Mouse (Mus musculus): ENCODE measurements around the gene Nudt9.
"Not testable (repeated sequence)": the region's sequence is repeated elsewhere in the genome, so short reads cannot be mapped to it uniquely, and the experiment has no call there.

Nudt9 gene

DNA sequence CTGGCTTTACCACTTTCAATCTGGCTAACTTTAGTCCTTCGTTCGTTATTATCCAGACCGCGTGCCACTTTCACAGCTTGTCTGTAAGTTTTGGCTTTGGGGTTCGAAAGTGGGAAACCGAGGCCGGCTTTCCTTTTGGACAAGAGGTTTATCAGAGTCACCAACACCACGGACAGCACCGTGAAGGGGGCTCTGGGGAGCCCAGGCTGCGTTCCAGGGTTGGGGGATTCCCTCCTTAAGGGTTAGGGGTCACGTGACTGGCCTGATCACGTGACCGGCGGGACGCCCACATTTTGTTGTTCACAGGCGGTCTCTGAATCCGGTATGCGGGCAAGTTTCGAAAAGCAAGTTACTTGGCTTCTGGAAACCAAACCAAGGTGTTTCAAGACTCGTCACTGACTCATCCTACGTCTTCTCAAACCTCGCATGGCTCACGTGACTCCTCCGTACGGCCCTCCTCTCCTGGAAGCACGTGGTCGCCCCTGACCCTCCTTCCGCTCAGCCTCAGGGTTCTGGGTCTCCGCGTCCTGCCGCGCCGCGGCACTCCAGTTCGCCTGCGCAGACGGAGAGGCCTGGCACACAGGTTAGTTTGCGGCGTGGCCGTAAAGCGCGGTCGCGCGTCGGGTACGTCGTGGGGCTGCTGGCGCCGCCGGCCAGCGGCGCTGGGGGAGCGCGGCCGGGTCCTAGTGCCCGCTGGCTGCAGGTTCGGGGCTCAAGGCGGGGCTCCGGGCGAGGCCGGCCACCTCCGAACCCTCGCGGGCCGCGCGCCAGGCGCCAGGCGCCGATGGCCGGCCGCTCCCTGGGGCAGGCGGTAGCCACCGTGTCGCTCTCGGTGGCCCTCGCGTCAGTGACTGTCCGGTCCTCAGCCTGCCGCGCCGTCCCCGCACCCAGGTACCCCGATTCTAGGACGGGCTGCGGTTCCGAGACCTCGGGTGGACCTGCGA, at the start of gene Nudt9:
Gene Nudt9, plus strand, starts transcription at position 51 of the 944 bp plus-strand sequence.
- peak; percentile 100 for DNase-seq (ENCODE audit: low read depth, low spot score)

DNA sequence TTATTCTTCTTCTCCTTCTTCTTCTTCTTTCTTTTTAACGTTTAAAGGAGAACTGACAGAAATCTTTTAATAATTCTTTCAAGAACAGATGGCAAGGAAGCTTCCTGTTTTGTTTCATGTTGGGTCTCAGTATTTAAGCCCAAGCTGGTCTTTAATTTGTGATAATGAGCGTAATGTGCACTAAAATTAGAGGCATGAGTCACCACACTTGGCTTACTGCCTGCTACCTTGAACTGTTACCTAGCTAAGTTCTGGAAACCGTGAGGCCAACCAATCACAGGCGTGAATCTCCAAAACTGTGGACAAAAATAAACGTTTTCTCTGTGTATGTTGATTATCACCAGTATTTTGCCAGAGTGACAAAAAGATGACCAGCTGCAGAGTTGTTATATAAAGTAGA, 47.4 kb upstream of the Nudt9 start:
- DNase-seq (ENCODE audit: low read depth, low spot score): peak; percentile 89

DNA sequence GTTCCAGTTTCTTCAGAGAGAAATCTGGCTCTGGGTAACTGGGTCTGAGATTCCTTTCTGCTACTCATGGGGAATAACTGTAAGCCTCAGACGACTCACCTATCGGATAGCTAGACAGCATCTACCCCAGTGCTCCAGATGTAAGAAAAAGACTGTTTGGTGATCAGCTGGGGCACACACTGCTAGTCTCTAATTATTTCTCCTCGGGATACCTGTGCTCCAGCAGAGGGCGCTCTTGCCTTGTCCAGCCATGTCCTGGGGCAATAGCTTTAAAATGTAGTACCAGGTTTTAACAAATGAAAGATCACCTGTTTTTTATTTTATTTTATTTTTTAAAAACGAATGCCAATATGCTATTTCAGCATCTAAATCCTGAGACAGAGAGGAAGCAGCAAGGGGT, 46.4 kb upstream of the Nudt9 start:
- DNase-seq (ENCODE audit: low read depth, low spot score): peak; percentile 88

DNA sequence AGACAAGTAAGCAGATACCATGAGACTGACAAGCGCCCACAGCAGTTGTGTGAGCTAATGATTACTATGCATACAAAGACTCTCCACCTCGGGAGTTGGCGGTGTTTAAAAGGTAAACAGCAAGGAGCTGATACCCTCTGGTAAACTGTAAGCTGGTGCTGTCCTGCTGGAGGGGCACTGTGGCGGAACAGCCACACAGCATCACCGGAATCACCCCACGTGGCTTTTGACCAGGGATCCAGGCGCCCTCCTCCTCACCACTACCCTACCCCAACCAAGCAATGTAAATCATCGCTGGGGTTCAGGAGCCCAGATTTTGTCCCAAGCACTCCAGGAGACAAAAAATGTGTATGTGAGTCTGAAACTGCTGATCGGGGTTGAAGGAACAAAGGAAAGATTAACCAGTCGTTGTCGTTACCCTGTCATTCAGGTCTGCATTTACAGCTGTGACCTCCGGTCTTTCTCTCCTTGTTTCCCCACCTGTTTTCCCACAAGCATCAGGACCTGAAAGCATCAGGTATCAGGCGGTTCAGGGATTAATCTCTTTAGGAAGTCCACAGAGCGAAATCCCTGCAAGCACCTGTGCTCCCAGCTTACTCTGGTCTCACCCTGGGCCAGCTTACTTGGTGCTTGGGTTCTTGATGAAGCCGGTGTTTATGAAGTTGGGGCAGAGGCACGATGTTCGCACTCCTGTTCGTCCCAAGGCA, 43.4 kb upstream of the Nudt9 start:
- DNase-seq (ENCODE audit: low read depth, low spot score): no peak

DNA sequence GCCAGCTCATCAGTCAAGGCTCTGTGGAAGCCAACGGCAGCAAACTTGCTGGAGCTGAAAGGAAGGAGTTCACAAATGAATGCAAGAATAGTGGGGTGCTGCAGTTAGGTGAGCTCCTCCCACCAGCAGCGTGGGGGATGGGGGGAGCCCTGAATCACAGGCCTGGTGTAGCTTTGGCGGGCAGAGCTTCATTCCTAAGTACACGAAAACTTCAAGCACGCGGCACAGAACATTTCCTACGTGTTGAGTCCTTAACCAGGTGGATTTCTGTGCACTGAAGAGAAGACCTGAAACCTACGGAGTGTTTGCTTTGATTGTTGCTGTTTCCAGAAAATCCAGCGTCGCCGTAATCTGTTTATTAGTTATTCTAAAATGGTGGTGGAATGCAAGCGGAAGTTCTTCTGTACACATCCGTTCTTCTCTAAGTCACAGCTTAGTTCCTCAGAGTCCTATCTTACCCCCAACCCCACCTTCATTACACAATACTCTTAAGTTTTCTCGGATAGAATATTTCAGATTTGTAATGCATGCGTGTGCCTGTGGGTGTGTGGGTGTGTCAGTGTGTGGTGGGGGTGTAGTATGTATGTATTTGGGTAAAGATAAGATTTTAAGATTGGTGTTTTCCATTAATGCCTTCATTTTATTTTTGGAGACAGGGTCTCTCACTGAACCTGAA, 42.7 kb upstream of the Nudt9 start:
- DNase-seq (ENCODE audit: low read depth, low spot score): peak; percentile 13

DNA sequence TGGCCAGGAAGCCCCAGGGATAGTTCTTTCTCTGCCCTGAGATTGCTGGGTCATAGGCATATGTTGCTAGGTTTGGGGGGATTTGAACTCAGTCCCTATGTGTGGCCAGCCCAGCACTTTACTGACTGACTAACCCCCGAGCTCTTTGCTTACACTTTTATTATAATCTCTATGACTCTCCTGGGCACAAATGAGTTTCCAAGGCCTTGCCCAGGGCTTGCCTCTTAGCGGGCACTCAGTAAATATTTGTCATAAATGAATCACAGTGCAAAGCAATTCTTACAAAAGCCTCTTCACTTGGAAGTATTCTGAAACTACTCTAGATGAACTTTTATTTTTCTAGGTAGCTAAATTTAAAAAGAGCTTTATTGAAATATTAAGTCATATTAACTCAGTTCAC, 42.2 kb upstream of the Nudt9 start:
- no peak for DNase-seq (ENCODE audit: low read depth, low spot score)

DNA sequence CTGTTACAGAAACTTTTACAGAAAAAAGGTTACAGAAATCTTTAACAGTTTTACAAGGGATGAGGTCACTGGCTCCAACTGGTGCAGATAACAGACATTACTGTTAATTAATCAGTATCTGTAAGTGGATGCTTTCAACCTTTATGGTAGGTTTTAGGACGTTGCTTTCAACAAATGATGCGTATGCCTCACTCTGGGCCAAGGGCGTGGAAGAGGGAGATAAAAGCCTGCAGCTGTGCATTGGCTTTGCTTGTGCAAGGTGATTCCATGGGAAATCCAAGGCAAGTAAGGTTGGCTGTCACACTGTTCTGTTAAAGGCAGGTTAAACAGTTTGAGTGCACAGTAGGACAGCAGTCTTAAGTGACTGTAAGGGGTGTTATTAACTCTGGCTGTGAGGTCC, 39.3 kb upstream of the Nudt9 start:
- peak; percentile 13 for DNase-seq (ENCODE audit: low read depth, low spot score)

DNA sequence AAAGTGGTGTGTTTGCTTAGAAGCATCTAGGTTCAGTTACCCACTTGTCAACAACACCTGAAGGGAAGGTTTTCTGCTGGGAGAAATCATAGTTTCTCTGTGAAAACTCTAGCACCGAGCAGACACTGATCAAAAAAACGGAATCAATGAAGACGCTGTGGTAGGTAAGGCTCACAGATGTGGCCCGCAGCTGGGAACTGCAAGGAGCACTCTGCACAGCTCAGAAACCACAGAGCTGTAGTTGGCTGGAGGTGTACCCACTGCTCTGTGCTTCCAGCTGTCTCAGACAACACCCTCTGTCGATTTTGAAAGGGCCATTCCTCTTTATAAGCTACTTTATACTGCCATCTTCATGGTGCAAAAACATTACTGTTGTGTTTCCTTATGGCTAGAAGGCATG, 38.3 kb upstream of the Nudt9 start:
- DNase-seq (ENCODE audit: low read depth, low spot score): no peak

DNA sequence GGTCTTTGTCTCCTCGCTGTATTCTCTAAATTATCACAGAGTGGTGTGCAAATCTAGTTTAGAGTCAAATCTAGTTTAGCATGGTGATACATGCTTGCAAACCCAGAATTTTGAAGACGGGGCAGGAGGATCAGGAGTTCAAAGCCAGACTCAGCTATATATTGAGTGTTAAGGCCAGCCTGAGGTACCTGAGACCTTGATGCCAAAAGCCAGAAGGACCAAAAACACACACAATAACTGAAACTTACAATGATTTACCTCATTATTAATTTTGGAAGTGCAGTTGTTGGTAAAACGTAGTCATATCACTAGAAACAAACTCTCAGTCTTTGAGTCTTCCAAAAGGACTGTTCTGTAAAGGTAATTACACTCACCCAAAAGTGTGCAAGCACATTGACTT, 36.7 kb upstream of the Nudt9 start:
- DNase-seq (ENCODE audit: low read depth, low spot score): no peak

DNA sequence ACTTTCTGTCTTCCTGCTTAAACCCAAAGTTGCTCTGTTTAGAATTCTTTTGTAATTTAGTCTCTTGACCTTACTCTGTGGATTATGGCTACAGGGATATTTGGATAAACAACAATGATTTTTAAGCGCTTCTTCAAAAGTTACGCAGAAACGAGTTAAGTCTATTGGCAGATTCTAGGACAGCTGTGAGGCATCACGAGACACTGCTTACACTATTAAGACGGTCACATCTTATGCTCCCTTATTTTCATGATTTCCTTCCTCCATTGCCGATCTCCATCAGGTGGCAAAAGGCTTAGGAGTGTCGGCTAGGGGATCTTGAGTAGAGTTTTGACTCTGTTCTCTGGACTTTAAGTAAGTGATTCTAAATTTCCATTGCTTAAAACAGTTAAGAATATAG, 35.8 kb upstream of the Nudt9 start:
- DNase-seq (ENCODE audit: low read depth, low spot score): no peak

DNA sequence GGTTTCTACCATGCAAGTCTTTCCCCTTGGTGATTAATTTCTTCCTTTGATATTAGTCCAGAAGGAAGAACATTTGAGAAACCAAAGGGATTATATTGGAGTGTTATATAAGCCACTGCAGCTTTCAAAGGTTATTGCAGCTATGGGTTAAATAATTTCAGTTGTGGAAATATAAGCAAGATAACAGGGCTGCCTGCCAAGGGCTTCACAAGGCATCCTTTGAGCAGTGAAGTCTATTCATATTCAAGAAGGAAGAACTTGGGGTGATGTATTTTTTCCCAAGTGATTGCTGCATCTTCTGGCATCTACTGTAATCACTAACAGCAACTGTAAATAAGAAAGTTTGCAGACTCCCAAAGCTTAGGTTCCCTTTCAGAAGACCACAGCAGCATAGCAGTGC, 34.7 kb upstream of the Nudt9 start:
- no peak for DNase-seq (ENCODE audit: low read depth, low spot score)

DNA sequence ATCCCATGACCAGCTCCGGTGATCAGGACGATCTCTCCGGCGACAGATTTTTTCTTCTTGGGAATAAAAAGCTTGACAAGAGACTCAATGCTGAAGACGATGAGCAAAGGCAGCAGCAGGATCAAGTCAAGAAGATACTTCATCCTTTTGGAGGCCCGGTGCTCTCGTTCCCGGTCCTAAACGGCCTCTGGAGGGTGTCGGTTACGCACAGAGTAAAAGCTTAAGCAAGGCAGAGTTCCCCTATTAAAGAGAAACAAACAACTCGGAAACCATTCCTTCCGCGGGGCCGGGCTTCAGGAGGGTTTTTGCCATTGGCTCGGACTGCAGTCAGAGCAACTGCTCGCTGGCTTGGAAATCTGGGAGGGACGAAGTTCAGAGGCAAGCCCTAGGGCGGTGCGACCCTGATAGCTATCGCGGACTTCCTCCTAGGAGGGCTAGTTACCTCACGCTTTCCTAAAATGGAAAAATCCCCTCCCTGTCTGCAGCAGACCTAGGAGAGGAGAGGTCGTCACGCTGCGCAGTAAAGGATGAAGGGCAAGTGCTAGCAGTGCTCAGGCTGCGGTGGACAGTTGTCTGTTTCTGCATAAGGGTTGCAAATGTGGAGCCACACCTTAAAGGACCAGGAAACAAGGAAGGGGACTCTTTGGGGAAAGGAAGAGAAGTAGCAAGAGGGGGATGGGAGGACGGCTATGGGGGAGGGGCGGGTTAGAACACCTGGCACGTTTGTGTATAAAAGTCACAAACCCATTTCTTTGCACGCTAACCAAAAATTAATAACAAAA, 24.3 kb upstream of the Nudt9 start, which contains the start of gene Hsd17b11:
Gene Hsd17b11, minus strand, starts transcription at position 323 of the 782 bp plus-strand sequence.
- DNase-seq (ENCODE audit: low read depth, low spot score): peak; percentile 90

DNA sequence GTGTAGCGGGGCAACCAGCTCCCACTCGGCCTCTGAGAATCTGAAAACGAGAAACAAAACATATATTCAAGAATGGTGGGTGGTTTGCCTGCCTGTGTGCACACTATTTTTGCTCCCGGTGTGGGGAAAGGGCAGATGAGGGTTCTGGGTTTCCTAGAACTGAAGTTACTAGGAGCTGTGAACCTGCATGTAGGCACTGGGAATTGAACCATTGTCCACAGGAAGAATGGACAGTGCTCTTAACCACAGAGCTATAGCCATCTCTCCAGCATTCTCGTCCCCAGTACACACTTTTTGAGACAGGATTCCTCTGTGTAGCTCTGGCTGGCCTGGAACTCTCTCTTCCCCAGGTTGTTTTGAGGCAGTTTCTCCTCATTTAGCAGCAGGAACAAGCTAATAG, 23.5 kb upstream of the Nudt9 start:
- peak; percentile 6 for DNase-seq (ENCODE audit: low read depth, low spot score)

DNA sequence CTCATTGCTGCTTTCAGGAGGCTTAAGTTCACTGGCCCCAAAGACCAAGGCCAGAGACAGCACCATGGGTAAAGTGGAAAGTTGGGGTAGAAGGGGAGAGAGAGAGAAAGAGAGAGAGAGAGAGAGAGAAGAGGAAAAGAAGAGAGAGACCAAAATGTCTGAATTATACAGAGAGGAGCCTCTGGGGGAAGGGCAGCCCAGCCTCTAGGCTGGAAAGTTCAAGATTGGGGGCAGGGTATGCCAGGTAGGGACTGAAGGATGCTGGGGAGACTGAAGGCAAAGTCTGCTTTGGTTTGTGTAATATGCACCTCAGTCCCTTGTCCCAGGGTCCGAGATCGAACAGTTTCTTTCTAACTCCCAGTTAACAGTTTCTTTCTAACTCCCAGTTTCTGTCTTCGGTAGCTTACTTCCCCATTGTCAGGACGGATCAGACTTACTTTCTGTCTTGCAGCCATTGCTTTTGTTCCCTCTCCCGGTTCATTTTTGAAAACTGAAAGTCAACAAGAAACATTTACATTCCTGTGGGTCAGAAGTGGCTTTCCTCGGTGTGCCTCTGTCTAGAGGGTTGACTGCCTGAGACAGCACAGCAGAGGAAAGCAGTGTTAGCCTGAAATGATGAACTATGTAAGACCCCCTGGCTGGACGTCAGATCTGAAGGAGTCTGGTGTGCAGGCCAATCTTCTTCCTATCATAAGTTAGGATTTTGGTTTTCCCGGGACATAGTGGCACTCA, 22.7 kb upstream of the Nudt9 start:
- no peak for DNase-seq (ENCODE audit: low read depth, low spot score)

DNA sequence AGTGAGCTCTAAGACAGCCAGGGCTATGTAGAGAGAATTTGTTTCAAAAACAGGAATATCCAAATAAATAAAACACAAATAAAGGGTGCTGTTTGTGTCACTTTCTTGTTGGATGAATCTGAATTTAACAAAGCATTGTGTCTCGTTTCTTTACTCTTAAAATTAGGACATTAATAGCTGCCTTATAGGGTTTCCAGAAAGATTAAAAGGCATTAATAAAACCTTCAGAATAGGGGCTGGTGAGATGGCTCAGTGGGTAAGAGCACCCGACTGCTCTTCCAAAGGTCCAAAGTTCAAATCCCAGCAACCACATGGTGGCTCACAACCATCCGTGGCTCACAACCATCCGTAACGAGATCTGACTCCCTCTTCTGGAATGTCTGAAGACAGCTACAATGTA, 21.9 kb upstream of the Nudt9 start:
- not testable (repeated sequence) for DNase-seq (ENCODE audit: low read depth, low spot score)

DNA sequence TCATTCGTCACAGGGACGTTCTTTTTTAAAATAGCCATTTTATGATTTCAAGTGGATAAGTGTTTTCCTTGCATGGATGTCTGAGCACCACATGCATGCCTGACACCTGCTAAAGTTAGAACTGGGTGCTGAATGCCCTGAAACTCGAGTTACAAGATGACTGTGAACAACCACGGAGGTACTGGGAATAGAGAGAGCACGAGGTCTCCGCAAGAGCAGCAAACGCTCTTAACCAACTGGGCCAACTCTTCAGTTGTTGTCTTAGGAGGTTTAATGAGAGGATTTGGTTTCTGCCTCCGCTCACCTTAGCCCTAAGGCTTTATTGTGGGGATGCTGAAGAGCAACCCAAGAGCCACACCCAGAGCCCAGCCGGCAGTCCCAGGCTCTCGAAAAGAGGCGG, 21.3 kb upstream of the Nudt9 start:
- DNase-seq (ENCODE audit: low read depth, low spot score): no peak

DNA sequence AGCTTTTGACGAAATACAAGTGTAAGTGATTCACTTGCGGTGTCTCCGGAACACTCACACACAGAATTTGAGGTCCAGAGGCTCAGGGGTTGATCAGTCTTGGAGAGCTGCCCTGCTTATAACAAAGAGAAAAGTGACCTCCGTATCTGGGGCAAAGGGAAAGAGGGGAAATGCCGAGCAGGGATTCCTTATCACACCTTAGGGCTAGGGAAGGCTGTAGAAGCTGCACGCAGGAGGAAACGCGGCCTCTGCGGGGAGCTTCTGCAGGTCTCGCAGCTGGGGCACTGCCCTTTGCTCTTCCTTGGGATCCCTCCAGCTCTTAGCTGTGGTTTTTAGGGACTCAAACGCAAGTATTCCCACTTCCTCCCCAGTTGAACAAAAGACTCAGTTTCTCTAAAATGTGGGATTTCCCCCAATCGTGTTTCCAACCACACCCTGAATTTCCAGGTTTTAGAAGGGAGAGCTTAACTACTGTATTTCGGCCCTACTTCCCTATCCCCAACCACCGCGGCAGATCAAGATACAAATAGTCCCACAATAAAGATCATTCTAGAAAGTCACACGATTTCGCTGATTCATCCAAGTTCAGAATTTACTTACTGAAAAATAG, 20.8 kb upstream of the Nudt9 start:
- DNase-seq (ENCODE audit: low read depth, low spot score): no peak

DNA sequence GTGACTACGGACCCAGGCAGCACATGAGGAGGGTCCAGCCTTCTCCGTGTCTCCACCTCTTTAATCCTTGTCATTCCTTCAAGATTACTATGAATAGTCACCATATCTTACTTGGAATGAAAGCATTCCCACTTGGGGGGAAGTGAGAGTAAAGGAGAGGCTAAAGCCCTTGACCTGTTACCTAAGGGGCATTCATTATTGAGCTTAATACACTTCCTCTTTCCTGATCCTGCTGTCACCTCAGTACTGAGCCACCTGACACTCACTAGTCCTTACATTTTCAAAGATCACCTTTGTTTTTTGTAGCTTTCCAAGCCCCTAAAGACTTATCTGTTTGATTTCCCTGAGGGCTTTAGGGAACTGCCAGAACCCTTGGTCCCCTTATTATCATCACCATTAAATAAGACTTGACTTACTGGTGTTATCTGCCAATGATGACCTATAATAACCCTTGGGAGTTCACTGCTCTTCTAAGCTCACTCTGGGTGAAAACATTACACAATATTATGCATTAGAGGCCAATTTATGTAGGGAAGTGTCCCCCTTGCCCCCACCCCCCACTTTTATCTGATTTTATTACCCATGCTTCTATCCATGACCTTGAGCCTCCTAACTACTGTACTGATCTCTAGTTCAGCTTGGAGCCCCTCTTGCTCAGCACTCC, 13.5 kb upstream of the Nudt9 start:
- DNase-seq (ENCODE audit: low read depth, low spot score): no peak

DNA sequence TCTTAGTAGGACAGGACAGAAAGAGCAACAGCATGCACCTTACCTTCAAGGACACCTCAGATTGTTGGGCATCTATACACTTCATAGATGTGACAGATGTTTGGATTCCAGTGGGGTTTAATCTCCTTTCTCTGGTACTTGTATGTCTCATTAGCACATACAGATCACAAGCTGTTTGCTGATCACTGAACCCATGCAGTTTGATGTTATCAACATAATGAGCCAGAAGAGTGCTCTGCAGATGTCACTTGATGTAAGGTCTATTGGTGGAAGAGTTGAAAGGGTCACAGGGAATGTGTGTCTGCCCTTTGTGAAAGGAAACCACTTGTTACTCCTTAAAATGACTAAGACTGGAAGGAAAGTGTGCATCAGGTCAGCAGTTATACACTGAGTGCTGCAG, 11.0 kb upstream of the Nudt9 start:
- no peak for DNase-seq (ENCODE audit: low read depth, low spot score)

DNA sequence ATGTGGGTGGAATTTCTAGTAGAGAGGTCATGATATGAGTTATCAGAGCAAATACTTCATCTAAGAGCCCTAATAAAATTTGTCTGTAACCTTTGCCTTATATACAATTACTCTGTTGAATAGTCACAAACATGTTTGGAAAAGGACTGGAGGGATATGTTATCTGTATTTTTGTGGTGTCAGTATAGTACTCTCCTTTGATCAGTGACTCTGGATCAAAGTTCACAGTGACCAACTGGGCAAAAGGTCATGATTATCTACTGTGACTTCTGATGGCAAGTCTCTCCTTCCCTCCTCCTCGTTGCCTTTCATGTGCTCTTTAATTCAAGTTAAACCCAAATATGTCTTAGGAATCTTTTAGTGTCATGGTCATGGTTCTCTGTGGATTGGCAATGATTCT, 10.3 kb upstream of the Nudt9 start:
- DNase-seq (ENCODE audit: low read depth, low spot score): no peak

All from brain, adult 2 months (tissue).